Mouse (Mus musculus): ENCODE results near the gene Nell1. TPM values are rescaled to one million over a fixed set of nuclear protein-coding genes. Genes with fewer than 3 reads are reported as not detected.

The Nell1 gene
- total RNA-seq, 2 experiments from 2014 or later, result not detected

GRCm38 (mm10) chr7:50756409-50756808 is 781.7 kb downstream of the Nell1 start:
- no peak for ATAC-seq (replicated peaks; ENCODE audit: poor library complexity, severe bottlenecking)

- ATAC-seq (replicated peaks; ENCODE audit: poor library complexity, severe bottlenecking), result no peak
Measured at GRCm38 (mm10) chr7:50773516-50773915, 798.9 kb downstream of the Nell1 start.

- ATAC-seq (replicated peaks; ENCODE audit: poor library complexity, severe bottlenecking), result no peak
Measured at GRCm38 (mm10) chr7:50781105-50781504, 806.4 kb downstream of the Nell1 start.

DNA sequence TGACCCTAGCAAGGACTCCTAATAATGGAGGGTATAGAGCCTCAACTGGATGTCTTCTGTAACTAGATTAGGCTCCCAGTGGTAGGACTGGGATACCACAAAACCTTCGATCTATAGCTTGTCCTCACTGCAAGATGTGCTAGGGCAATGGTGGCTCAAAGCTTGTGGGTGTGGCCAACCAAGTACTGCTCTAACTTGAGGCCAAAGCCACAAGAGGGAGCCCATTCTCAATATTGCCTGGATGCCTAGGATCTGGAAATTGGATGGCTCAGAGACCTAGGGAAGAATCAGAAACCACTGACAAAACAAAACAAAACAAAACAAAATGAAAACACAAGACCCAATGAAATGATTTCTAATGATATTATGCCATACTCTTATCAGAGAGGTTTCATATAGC is 809.0 kb downstream of the Nell1 start:
- no peak for ATAC-seq (replicated peaks; ENCODE audit: poor library complexity, severe bottlenecking)

- no peak for ATAC-seq (replicated peaks; ENCODE audit: poor library complexity, severe bottlenecking)
Measured at GRCm38 (mm10) chr7:50826180-50826579, 851.5 kb downstream of the Nell1 start.

- ATAC-seq (replicated peaks; ENCODE audit: poor library complexity, severe bottlenecking), result no peak
Measured at GRCm38 (mm10) chr7:50832799-50833198, 858.1 kb downstream of the Nell1 start.

- no peak for ATAC-seq (replicated peaks; ENCODE audit: poor library complexity, severe bottlenecking)
Measured at GRCm38 (mm10) chr7:50842646-50843045, 868.0 kb downstream of the Nell1 start.

- no peak for ATAC-seq (replicated peaks; ENCODE audit: poor library complexity, severe bottlenecking)
Measured at GRCm38 (mm10) chr7:50847921-50848320, 873.3 kb downstream of the Nell1 start.

GRCm38 (mm10) chr7:50850271-50850670 is 875.6 kb downstream of the Nell1 start:
- ATAC-seq (replicated peaks; ENCODE audit: poor library complexity, severe bottlenecking), result no peak

DNA sequence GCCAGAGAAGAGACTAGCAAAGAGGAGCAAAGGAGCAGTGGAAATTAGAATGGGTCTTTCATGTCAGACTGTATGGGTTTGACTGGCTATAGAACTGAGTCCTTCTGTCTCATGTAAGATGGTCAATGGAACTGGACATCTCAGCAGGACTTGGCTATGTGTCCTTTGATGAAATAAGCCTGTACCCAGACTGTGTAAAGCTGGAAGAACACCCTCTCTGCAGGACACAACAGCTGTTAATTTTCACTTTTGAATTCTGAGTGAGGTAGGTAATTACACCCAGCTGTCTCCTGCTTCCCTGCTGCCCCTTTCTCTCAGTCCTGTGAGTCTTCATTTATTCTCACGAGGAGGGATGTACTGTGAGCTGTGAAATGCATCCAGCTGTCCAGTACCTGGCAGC is 895.5 kb downstream of the Nell1 start:
- no peak for ATAC-seq (replicated peaks; ENCODE audit: poor library complexity, severe bottlenecking)

DNA sequence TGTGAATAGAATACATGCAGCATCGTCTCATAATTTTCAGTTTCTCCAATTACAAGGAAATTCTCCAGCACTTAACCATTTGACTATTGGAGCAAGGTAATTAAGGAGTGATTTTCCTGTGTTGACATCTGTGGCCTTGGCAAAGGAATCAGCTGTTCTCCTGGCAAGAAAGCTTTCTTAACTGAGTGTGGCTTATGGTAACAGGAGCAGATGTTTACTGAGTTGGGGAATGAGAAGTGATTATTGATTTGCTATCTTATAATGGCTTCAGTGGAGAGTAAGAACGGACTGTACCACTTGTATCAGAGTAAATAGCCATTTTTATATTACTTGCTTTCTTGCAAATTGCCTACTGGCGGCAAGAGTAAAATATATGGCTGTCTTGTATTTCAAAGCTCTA is 913.0 kb downstream of the Nell1 start:
- ATAC-seq (replicated peaks; ENCODE audit: poor library complexity, severe bottlenecking), result no peak

- no peak for ATAC-seq (replicated peaks; ENCODE audit: poor library complexity, severe bottlenecking)
Measured at GRCm38 (mm10) chr7:50899541-50900088, 925.0 kb downstream of the Nell1 start.

Other genes with a start within 250 kb of the Nell1 start
- gene Htatip2, start 215.7 kb upstream of the Nell1 start, total RNA-seq (2014; fragmentation: Nextera tagmentation), result 19.9 and 23.1 TPM in 2 replicates
- gene Htatip2, start 215.7 kb upstream of the Nell1 start, total RNA-seq (2017), result 12.7 and 14.2 TPM in 2 replicates
- gene Prmt3, start 196.5 kb upstream of the Nell1 start, total RNA-seq (2014; fragmentation: Nextera tagmentation), result 67.7 and 79.0 TPM in 2 replicates
- gene Prmt3, start 196.5 kb upstream of the Nell1 start, total RNA-seq (2017), result 56.3 and 57.4 TPM in 2 replicates
- gene Slc6a5, start 64.7 kb upstream of the Nell1 start, total RNA-seq (2014; fragmentation: Nextera tagmentation), result 0.09 TPM in 1 of 2 replicates, not detected in the other
- gene Slc6a5, start 64.7 kb upstream of the Nell1 start, total RNA-seq (2017), result not detected in 2 replicates